Mouse (Mus musculus): Measurements from ENCODE around the gene Kiss1. TPM values are rescaled to one million over a fixed set of nuclear protein-coding genes. Genes with fewer than 3 reads are reported as not detected.
A peak's percentile ranks its signal among the peaks of the same experiment; 100 is the strongest.

The Kiss1 gene
- total RNA-seq, 4 experiments from 2014 or later, result not detected

GRCm38 (mm10) chr1:133363276-133364021 lies 41.8 kb downstream of the Kiss1 start, which contains the start of gene Etnk2:
Gene Etnk2, plus strand, starts transcription at chr1:133363572.
- DNase-seq, result peak; percentile 86

- DNase-seq, result no peak
Observed at GRCm38 (mm10) chr1:133364022-133364630, 42.5 kb downstream of the Kiss1 start.

- no peak for DNase-seq
Observed at GRCm38 (mm10) chr1:133364890-133365289, 43.2 kb downstream of the Kiss1 start.

- no peak for DNase-seq
Observed at GRCm38 (mm10) chr1:133366951-133367605, 45.4 kb downstream of the Kiss1 start.

- DNase-seq, result peak; percentile 58
Observed at GRCm38 (mm10) chr1:133367606-133368488, 46.2 kb downstream of the Kiss1 start.

GRCm38 (mm10) chr1:133368644-133369043 lies 47.0 kb downstream of the Kiss1 start:
- DNase-seq, result no peak

- no peak for DNase-seq
Observed at GRCm38 (mm10) chr1:133370352-133370751, 48.7 kb downstream of the Kiss1 start.

- no peak for DNase-seq
Observed at GRCm38 (mm10) chr1:133371431-133371830, 49.8 kb downstream of the Kiss1 start.

- no peak for DNase-seq
Observed at GRCm38 (mm10) chr1:133372113-133372512, 50.4 kb downstream of the Kiss1 start.

- DNase-seq, result no peak
Observed at GRCm38 (mm10) chr1:133375696-133376346, 54.1 kb downstream of the Kiss1 start.

GRCm38 (mm10) chr1:133377547-133377946 lies 55.9 kb downstream of the Kiss1 start:
- no peak for DNase-seq

Other genes with a start within 250 kb of the Kiss1 start
- 10 to 100 TPM; 67.1 to 80.6 (median 71.1) TPM for gene Ppp1r15b, start 190.7 kb upstream of the Kiss1 start, total RNA-seq (2022)
- 10 to 100 TPM; 16.1 to 56.7 (median 33.1) TPM for gene Plekha6, start 157.7 kb upstream of the Kiss1 start, total RNA-seq (2022)
- gene Golt1a, start 12.1 kb upstream of the Kiss1 start, total RNA-seq (2022), result 1 to 10 TPM in 2 of 4 experiments, not detected in 2; 1.2 to 1.9 TPM
- gene Ren1, start 28.6 kb downstream of the Kiss1 start, total RNA-seq (2022), result 1 to 10 TPM in 3 of 4 experiments, under 1 TPM in 1; 0.97 to 5.8 (median 4.7) TPM
- gene Etnk2, start 41.7 kb downstream of the Kiss1 start, total RNA-seq (2022), result 10 to 100 TPM in 2 of 4 experiments, 1 to 10 TPM in 2; 6.0 to 34.7 (median 13.4) TPM
- 10 to 100 TPM; 14.7 to 25.2 (median 18.0) TPM for gene Sox13, start 102.5 kb downstream of the Kiss1 start, total RNA-seq (2022)